Mouse (Mus musculus) testis, postnatal 10 days (tissue): Measurements from ENCODE around the gene Mucl3.
A peak's percentile ranks its signal among the peaks of the same experiment; 100 is the strongest.

Source experiments
- DNase-seq: peaks from one replicate; pipeline ENCODE4 v3.0.0; 2021; ENCODE audit warnings: low spot score

Gene Mucl3

GRCm38 (mm10) chr17:35635202-35635601 lies 8.3 kb downstream of the Mucl3 start:
- no peak for DNase-seq

- DNase-seq: peak; percentile 74
Observed at GRCm38 (mm10) chr17:35633992-35634391, 9.5 kb downstream of the Mucl3 start.

- no peak for DNase-seq
Observed at GRCm38 (mm10) chr17:35626537-35626936, 17.0 kb downstream of the Mucl3 start, which contains the start of gene Gm9573. Gene Gm9573 (minus strand): TSS chr17:35626637.

GRCm38 (mm10) chr17:35617127-35617526 lies 26.4 kb downstream of the Mucl3 start:
- DNase-seq: no peak

- no peak for DNase-seq
Observed at GRCm38 (mm10) chr17:35601736-35602354, 41.6 kb downstream of the Mucl3 start.

- no peak for DNase-seq
Observed at GRCm38 (mm10) chr17:35601249-35601648, 42.2 kb downstream of the Mucl3 start, which contains the start of gene Sfta2. Gene Sfta2 (plus strand): TSS chr17:35601549.

- DNase-seq: no peak
Observed at GRCm38 (mm10) chr17:35597399-35597798, 46.1 kb downstream of the Mucl3 start.

GRCm38 (mm10) chr17:35594456-35594855 lies 49.0 kb downstream of the Mucl3 start:
- no peak for DNase-seq

GRCm38 (mm10) chr17:35593786-35594185 lies 49.7 kb downstream of the Mucl3 start:
- DNase-seq: no peak

- no peak for DNase-seq
Observed at GRCm38 (mm10) chr17:35592131-35592530, 51.4 kb downstream of the Mucl3 start.

GRCm38 (mm10) chr17:35591731-35592130 lies 51.8 kb downstream of the Mucl3 start:
- DNase-seq: no peak

GRCm38 (mm10) chr17:35591219-35591578 lies 52.3 kb downstream of the Mucl3 start:
- DNase-seq: no peak

GRCm38 (mm10) chr17:35590410-35591218 lies 52.9 kb downstream of the Mucl3 start:
- DNase-seq: peak; percentile 90

- no peak for DNase-seq
Observed at GRCm38 (mm10) chr17:35588387-35588786, 55.1 kb downstream of the Mucl3 start.

- DNase-seq: no peak
Observed at GRCm38 (mm10) chr17:35587291-35587690, 56.2 kb downstream of the Mucl3 start.
